Mouse (Mus musculus) brain, embryonic 14.5 days (tissue): ENCODE data around the gene Tro.

ENCODE experiments used
- CTCF ChIP-seq: fragments of 200-500 bp; IDR thresholded peaks from 2 replicates; pipeline ENCODE4 v1.5.1; 2012; ENCODE audit warnings: inconsistent platforms, mild to moderate bottlenecking, moderate library complexity, borderline replicate concordance; ENCODE audit not compliant: insufficient read depth, insufficient read length; ENCODE audit errors: extremely low read depth
- POLR2A ChIP-seq: fragments of 200-500 bp; IDR thresholded peaks from 2 replicates; pipeline ENCODE4 v1.6.1; 2012; ENCODE audit warnings: mild to moderate bottlenecking, inconsistent platforms, borderline replicate concordance; ENCODE audit not compliant: poor library complexity, insufficient read depth, insufficient read length, severe bottlenecking; ENCODE audit errors: extremely low read depth

- TF ChIP-seq CTCF (peak; percentile 25; the same call in 1 of the 2 replicates), POLR2A (peak; percentile 49; the same call in 1 of the 2 replicates)
Observed at GRCm38 (mm10) chrX:150656908-150657796, at the start of gene Tro.
